Mouse (Mus musculus) embryonic facial prominence, embryonic 11.5 days (tissue): ENCODE results near the gene Fam71b. TPM values are rescaled to one million over a fixed set of nuclear protein-coding genes. Genes with fewer than 3 reads are reported as not detected.

Experiments
- ATAC-seq: fragments of 200-750 bp; cut with Nextera tagmentation; replicated peaks from 2 replicates; pipeline ENCODE4 v1.8.0; 2017; ENCODE audit warnings: low read depth; ENCODE audit not compliant: insufficient number of reproducible peaks, low FRiP score, low TSS enrichment
- DNase-seq: peaks from one replicate; pipeline ENCODE4 v3.0.0-alpha.2; 2015; ENCODE audit warnings: low spot score
- H3K27ac ChIP-seq: fragments of 300-500 bp; sonication (generic); replicated peaks from 2 replicates; pipeline ENCODE4 v1.5.1; 2014; ENCODE audit warnings: mild to moderate bottlenecking, low read depth, low read length, control low read depth
- H3K27me3 ChIP-seq: fragments of 300-500 bp; sonication (generic); 2 replicates; pipeline ENCODE4 v1.6.1; 2014; ENCODE audit warnings: mild to moderate bottlenecking, low read length, moderate library complexity, mixed read lengths; ENCODE audit not compliant: control insufficient read depth, insufficient read depth
- H3K36me3 ChIP-seq: fragments of 300-500 bp; sonication (generic); replicated peaks from 2 replicates; pipeline ENCODE4 v1.6.1; 2014; ENCODE audit warnings: low read depth, mild to moderate bottlenecking, low read length, moderate library complexity, mixed read lengths; ENCODE audit not compliant: control insufficient read depth, insufficient read depth
- H3K4me1 ChIP-seq: fragments of 300-500 bp; sonication (generic); 2 replicates; pipeline ENCODE4 v1.6.1; 2014; ENCODE audit warnings: low read length, mixed read lengths; ENCODE audit not compliant: control insufficient read depth, insufficient read depth
- H3K4me2 ChIP-seq: fragments of 300-500 bp; sonication (generic); 2 replicates; pipeline ENCODE4 v1.6.1; 2014; ENCODE audit warnings: low read depth, mild to moderate bottlenecking, control low read depth, low read length, moderate library complexity
- H3K4me3 ChIP-seq: fragments of 300-500 bp; sonication (generic); 2 replicates; pipeline ENCODE4 v1.5.1; 2014; ENCODE audit warnings: low read depth, low read length, control low read depth
- H3K9ac ChIP-seq: fragments of 300-500 bp; sonication (generic); replicated peaks from 2 replicates; pipeline ENCODE4 v1.6.1; 2014; ENCODE audit warnings: mild to moderate bottlenecking, control low read depth, low read length
- H3K9me3 ChIP-seq: fragments of 300-500 bp; sonication (generic); replicated peaks from 2 replicates; pipeline ENCODE4 v1.6.1; 2016; ENCODE audit warnings: mild to moderate bottlenecking, low read length, inconsistent platforms, mixed read lengths; ENCODE audit not compliant: control insufficient read depth
- WGBS: fragments of 180-500 bp; shearing (Covaris S2); extraction: QIAGEN DNeasy Blood & Tissue Kit; methylation state at CpG from one replicate; pipeline ENCODE4 v1.1.7; 2014; 5-methylcytosine and 5-hydroxymethylcytosine counted together
- polyA plus RNA-seq: library from polyadenylated mRNA; unstranded; fragments of >200 nt; fragmentation: Nextera tagmentation; extraction: Ambion mirVana; gene quantifications from 2 replicates; pipeline ENCODE4 v1.2.1, GENCODE M21; 2014

The Fam71b gene
- not detected in 2 replicates for polyA plus RNA-seq

- no peak within 1 kb of the TSS for H3K4me2 ChIP-seq
- H3K36me3 ChIP-seq = no peaks in the 10 kb centered on the region
- no peaks in the 10 kb centered on the region for H3K9me3 ChIP-seq
- H3K4me1 ChIP-seq = no peaks in the 10 kb centered on the region
- no peak within 1 kb of the TSS for H3K27ac ChIP-seq
- 75% methylated on average over 13 of the region's 13 CpGs for WGBS
- ATAC-seq = no peak
- no peak within 1 kb of the TSS for H3K4me3 ChIP-seq
- no peak within 1 kb of the TSS for H3K9ac ChIP-seq
- H3K27me3 ChIP-seq = no peaks in the 10 kb centered on the region
- no peak for DNase-seq
Observed at GRCm38 (mm10) chr11:46396167-46396859, at the start of gene Fam71b. Fam71b (plus strand) TSS chr11:46396559.

GRCm38 (mm10) chr11:46347756-46348155, 48.6 kb upstream of the Fam71b start:
- H3K27ac ChIP-seq = no peak overlapping the region
- no peaks in the 10 kb centered on the region for H3K4me1 ChIP-seq
- H3K4me3 ChIP-seq = no peak overlapping the region
- no peaks in the 10 kb centered on the region for H3K36me3 ChIP-seq
- 91% methylated on average over 5 of the region's 5 CpGs for WGBS
- DNase-seq (no peak), ATAC-seq (no peak)
- H3K4me2 ChIP-seq = no peak overlapping the region
- no peaks in the 10 kb centered on the region for H3K9me3 ChIP-seq
- no peaks in the 10 kb centered on the region for H3K27me3 ChIP-seq
- no peak overlapping the region for H3K9ac ChIP-seq

- no peak overlapping the region for H3K4me3 ChIP-seq
- no peaks in the 10 kb centered on the region for H3K9me3 ChIP-seq
- H3K9ac ChIP-seq = no peak overlapping the region
- 84% methylated on average over 3 of the region's 3 CpGs for WGBS
- no peak overlapping the region for H3K27ac ChIP-seq
- ATAC-seq = no peak
- H3K36me3 ChIP-seq = no peaks in the 10 kb centered on the region
- H3K4me1 ChIP-seq = no peaks in the 10 kb centered on the region
- DNase-seq = no peak
- no peak overlapping the region for H3K4me2 ChIP-seq
- no peaks in the 10 kb centered on the region for H3K27me3 ChIP-seq
Observed at GRCm38 (mm10) chr11:46348416-46348815, 47.9 kb upstream of the Fam71b start.

- no peak overlapping the region for H3K4me2 ChIP-seq
- H3K36me3 ChIP-seq = no peaks in the 10 kb centered on the region
- no peak overlapping the region for H3K4me3 ChIP-seq
- DNase-seq (peak; percentile 85), ATAC-seq (no peak)
- H3K9me3 ChIP-seq = no peaks in the 10 kb centered on the region
- no peak overlapping the region for H3K27ac ChIP-seq
- 26% methylated on average over 2 of the region's 2 CpGs for WGBS
- no peaks in the 10 kb centered on the region for H3K4me1 ChIP-seq
- no peaks in the 10 kb centered on the region for H3K27me3 ChIP-seq
- no peak overlapping the region for H3K9ac ChIP-seq
Observed at GRCm38 (mm10) chr11:46349681-46350410, 46.5 kb upstream of the Fam71b start.

- ATAC-seq = no peak
- Histone ChIP-seq H3K4me1 (no peaks in the 10 kb centered on the region), H3K9me3 (no peaks in the 10 kb centered on the region), H3K27ac (no peak overlapping the region), H3K4me2 (no peak overlapping the region), H3K36me3 (no peaks in the 10 kb centered on the region), H3K27me3 (no peaks in the 10 kb centered on the region), H3K9ac (no peak overlapping the region), H3K4me3 (no peak overlapping the region)
- 69% methylated on average over 1 of the region's 1 CpGs for WGBS
- no peak for DNase-seq
Observed at GRCm38 (mm10) chr11:46358369-46358768, 38.0 kb upstream of the Fam71b start.

- Histone ChIP-seq H3K9me3 (no peaks in the 10 kb centered on the region), H3K4me2 (no peak overlapping the region), H3K36me3 (no peaks in the 10 kb centered on the region), H3K4me1 (no peaks in the 10 kb centered on the region), H3K4me3 (no peak overlapping the region), H3K9ac (no peak overlapping the region), H3K27ac (no peak overlapping the region), H3K27me3 (no peaks in the 10 kb centered on the region)
- peak; percentile 77 for DNase-seq
- no peak for ATAC-seq
- WGBS = 48% methylated on average over 2 of the region's 2 CpGs
Observed at GRCm38 (mm10) chr11:46360991-46361665, 35.2 kb upstream of the Fam71b start.

GRCm38 (mm10) chr11:46362061-46363022, 34.0 kb upstream of the Fam71b start:
- ATAC-seq = no peak
- WGBS = 89% methylated on average over 18 of the region's 18 CpGs
- DNase-seq = no peak
- Histone ChIP-seq H3K36me3 (no peaks in the 10 kb centered on the region), H3K9me3 (no peaks in the 10 kb centered on the region), H3K4me1 (no peaks in the 10 kb centered on the region), H3K9ac (no peak overlapping the region), H3K4me2 (no peak overlapping the region), H3K27me3 (no peaks in the 10 kb centered on the region), H3K27ac (no peak overlapping the region), H3K4me3 (no peak overlapping the region)
